Mouse (Mus musculus) neural tube, postnatal 0 days (tissue): ENCODE results near the gene Slc25a24. TPM values are rescaled to one million over a fixed set of nuclear protein-coding genes. Genes with fewer than 3 reads are reported as not detected.

Source experiments
- polyA plus RNA-seq: library from polyadenylated mRNA; unstranded; fragments of >200 nt; fragmentation: Nextera tagmentation; extraction: Ambion mirVana; gene quantifications from 2 replicates; pipeline ENCODE4 v1.2.1, GENCODE M21; 2015

Slc25a24 gene
- polyA plus RNA-seq, result 2.3 and 3.4 TPM in 2 replicates

DNA sequence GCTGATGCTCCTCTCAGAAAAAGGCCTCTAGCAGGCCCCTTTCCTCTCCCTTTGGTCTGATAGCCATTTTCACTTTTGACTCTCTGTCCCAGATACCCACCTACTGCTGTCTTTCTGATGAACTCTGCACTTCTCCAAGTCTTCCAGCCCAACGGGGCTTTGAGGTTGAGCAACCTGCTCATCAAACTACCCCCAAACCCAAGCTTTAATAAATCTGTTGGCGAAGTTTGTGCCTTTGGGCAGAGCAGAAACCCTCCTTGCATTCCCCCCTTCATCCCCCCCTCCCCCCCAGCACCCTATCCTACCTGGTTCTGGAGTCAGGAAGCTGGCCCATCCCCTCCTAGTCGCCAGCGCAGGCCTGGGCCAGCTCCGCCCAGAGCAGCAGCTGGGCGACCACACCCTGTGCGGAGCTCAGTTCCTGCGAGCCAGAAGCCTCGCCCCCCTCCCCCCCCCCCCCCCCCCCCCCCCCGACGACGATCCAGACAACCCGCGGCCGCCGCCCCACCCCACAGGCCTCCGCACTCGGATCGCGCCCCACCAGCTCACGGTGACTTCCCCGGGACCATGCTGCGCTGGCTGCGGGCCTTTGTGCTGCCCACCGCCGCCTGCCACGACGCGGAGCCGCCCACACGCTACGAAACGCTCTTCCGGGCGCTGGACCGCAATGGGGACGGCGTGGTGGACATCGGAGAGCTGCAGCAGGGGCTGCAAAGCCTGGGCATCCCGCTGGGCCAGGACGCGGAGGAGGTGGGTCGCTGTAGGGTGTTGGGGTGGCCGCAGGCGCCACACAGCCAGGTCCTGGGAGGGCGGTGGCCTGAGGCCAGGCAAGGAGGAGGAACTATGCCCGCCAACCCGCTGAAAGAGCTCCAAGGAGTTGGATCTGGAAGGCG is at the start of gene Slc25a24:
TSS of gene Slc25a24 (plus strand) at position 509 of the 890 bp plus-strand sequence.

GRCm38 (mm10) chr3:109080169-109080568 is 42.8 kb upstream of the Slc25a24 start, which contains the start of gene Slc25a54:
Gene Slc25a54 (plus strand): TSS chr3:109080469.

Other genes with a start within 250 kb of the Slc25a24 start
- not detected in 2 replicates for gene Fndc7, start 233.1 kb upstream of the Slc25a24 start, polyA plus RNA-seq
- gene Prpf38b, start 211.4 kb upstream of the Slc25a24 start, polyA plus RNA-seq, result 41.8 and 42.1 TPM in 2 replicates
- gene Henmt1, start 183.3 kb upstream of the Slc25a24 start, polyA plus RNA-seq, result 2.5 and 4.0 TPM in 2 replicates
- 1.5 and 1.7 TPM in 2 replicates for gene Gm9857, start 182.7 kb upstream of the Slc25a24 start, polyA plus RNA-seq
- 23.9 and 27.0 TPM in 2 replicates for gene Fam102b, start 95.5 kb upstream of the Slc25a24 start, polyA plus RNA-seq
- gene Slc25a54, start 42.7 kb upstream of the Slc25a24 start, polyA plus RNA-seq, result not detected in 2 replicates
- 6.8 and 7.9 TPM in 2 replicates for gene Vav3, start 217.5 kb downstream of the Slc25a24 start, polyA plus RNA-seq